Mouse (Mus musculus) neural tube, embryonic 14.5 days (tissue): Measurements from ENCODE around the gene Cuedc1. TPM values are rescaled to one million over a fixed set of nuclear protein-coding genes. Genes with fewer than 3 reads are reported as not detected.
"Not testable (repeated sequence)": the region's sequence is repeated elsewhere in the genome, so short reads cannot be mapped to it uniquely, and the experiment has no call there.

Experiments
- ATAC-seq: fragments of 200-750 bp; cut with Nextera tagmentation; 2 replicates; pipeline ENCODE4 v1.8.0; 2017; ENCODE audit warnings: low read depth, mild to moderate bottlenecking, moderate TSS enrichment, moderate library complexity
- H3K27ac ChIP-seq: fragments of 300-500 bp; sonication (generic); 2 replicates; pipeline ENCODE4 v1.5.1; 2014; ENCODE audit warnings: low read depth, mild to moderate bottlenecking, control low read depth, low read length, moderate library complexity, mixed read lengths
- H3K27me3 ChIP-seq: fragments of 300-500 bp; sonication (generic); 2 replicates; pipeline ENCODE4 v1.6.1; 2014; ENCODE audit warnings: low read length; ENCODE audit not compliant: control insufficient read depth, insufficient read depth
- H3K36me3 ChIP-seq: fragments of 300-500 bp; sonication (generic); 2 replicates; pipeline ENCODE4 v1.6.1; 2014; ENCODE audit warnings: low read length, mixed read lengths; ENCODE audit not compliant: control insufficient read depth, insufficient read depth
- H3K4me1 ChIP-seq: fragments of 300-500 bp; sonication (generic); 2 replicates; pipeline ENCODE4 v1.6.1; 2014; ENCODE audit warnings: low read length; ENCODE audit not compliant: control insufficient read depth, insufficient read depth
- H3K4me2 ChIP-seq: fragments of 300-500 bp; sonication (generic); 2 replicates; pipeline ENCODE4 v1.6.1; 2014; ENCODE audit warnings: mild to moderate bottlenecking, low read depth, low read length, control low read depth
- H3K4me3 ChIP-seq: fragments of 300-500 bp; sonication (generic); 2 replicates; pipeline ENCODE4 v1.5.1; 2014; ENCODE audit warnings: low read depth, low read length, control low read depth, mixed read lengths
- H3K9ac ChIP-seq: fragments of 300-500 bp; sonication (generic); replicated peaks from 2 replicates; pipeline ENCODE4 v1.6.1; 2014; ENCODE audit warnings: low read depth, mild to moderate bottlenecking, control low read depth, low read length, mixed read lengths
- H3K9me3 ChIP-seq: fragments of 300-500 bp; sonication (generic); 2 replicates; pipeline ENCODE4 v1.6.1; 2016; ENCODE audit warnings: low read length; ENCODE audit not compliant: control insufficient read depth
- WGBS: fragments of 180-500 bp; shearing (Covaris S2); extraction: QIAGEN DNeasy Blood & Tissue Kit; methylation state at CpG from one replicate; pipeline ENCODE4 v1.1.7; 2014; 5-methylcytosine and 5-hydroxymethylcytosine counted together
- polyA plus RNA-seq: library from polyadenylated mRNA; unstranded; fragments of >200 nt; fragmentation: Nextera tagmentation; extraction: Ambion mirVana; gene quantifications from 2 replicates; pipeline ENCODE4 v1.2.1, GENCODE M21; 2014

Cuedc1 gene
- polyA plus RNA-seq, 1 experiment from 2014 or later, result 38.3 TPM

DNA sequence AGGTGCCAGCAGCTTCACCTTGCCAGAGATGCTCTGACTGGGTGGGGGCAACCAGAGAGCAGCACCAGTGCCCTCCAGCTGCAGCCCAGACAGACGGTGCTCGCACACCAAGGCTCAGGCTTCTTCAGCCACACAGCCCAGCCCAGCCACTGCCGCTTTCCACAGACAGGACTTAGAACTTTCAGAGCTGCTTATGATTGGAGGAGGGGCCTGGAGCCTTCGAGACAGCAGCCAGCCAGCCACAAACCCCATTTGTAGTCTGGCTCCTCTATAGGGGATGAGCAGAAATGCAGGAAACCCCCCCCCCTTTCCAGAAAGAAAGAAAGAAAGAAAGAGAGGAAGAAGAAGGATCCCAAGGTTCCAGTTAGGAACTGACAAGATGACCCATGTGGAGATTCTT lies 94.7 kb downstream of the Cuedc1 start:
- no peaks in the 10 kb centered on the region for H3K36me3 ChIP-seq
- no peak overlapping the region for H3K4me2 ChIP-seq
- H3K9me3 ChIP-seq, result no peaks in the 10 kb centered on the region
- no peak overlapping the region for H3K9ac ChIP-seq
- H3K27ac ChIP-seq, result no peak overlapping the region
- peaks cover 3% of the 10 kb centered on the region for H3K4me1 ChIP-seq
- H3K27me3 ChIP-seq, result peaks cover 3% of the 10 kb centered on the region
- WGBS, result 16% methylated on average over 4 of the region's 4 CpGs
- H3K4me3 ChIP-seq, result no peak overlapping the region
- ATAC-seq, result no peak

DNA sequence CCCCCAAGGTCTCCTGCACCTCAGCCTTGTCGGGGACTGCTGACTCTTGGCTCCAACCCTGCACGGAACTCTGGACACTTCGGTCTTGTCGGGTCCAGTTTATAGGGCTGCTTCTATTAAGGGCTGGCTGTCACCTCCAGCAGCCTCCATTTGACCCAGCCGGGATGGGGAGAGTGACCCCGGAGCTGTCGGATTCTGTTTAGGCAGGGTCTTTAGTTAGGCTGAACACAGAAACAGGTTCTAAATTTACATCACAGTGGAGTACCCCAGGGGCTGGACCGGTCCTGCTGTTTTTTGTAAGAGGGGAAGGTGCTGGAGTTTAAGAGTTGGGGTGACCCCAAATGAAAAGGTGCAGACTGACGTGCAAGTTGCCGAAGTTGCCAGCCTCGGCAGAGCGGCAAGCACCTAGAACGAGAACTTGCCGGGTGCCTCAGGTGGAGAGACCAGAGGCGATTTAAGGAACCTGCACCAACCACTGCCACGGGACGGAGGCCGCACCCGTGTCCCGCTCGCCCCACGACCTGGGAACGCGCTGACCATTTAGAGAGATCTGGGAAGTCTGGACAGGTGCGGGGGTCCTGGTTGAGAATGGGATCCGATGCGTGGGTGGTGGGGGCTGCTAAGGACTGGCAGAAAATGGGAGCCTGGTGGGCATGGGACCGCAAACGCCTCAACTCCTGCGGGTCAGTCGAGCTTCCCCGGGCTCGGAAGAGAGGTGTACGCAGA lies 95.4 kb downstream of the Cuedc1 start:
- WGBS, result 8% methylated on average over 33 of the region's 34 CpGs
- H3K4me1 ChIP-seq, result no peaks in the 10 kb centered on the region
- no peak overlapping the region for H3K4me3 ChIP-seq
- no peak overlapping the region for H3K27ac ChIP-seq
- no peak overlapping the region for H3K9ac ChIP-seq
- no peak overlapping the region for H3K4me2 ChIP-seq
- ATAC-seq, result no peak
- H3K36me3 ChIP-seq, result no peaks in the 10 kb centered on the region
- peaks cover 3% of the 10 kb centered on the region for H3K27me3 ChIP-seq
- H3K9me3 ChIP-seq, result no peaks in the 10 kb centered on the region

DNA sequence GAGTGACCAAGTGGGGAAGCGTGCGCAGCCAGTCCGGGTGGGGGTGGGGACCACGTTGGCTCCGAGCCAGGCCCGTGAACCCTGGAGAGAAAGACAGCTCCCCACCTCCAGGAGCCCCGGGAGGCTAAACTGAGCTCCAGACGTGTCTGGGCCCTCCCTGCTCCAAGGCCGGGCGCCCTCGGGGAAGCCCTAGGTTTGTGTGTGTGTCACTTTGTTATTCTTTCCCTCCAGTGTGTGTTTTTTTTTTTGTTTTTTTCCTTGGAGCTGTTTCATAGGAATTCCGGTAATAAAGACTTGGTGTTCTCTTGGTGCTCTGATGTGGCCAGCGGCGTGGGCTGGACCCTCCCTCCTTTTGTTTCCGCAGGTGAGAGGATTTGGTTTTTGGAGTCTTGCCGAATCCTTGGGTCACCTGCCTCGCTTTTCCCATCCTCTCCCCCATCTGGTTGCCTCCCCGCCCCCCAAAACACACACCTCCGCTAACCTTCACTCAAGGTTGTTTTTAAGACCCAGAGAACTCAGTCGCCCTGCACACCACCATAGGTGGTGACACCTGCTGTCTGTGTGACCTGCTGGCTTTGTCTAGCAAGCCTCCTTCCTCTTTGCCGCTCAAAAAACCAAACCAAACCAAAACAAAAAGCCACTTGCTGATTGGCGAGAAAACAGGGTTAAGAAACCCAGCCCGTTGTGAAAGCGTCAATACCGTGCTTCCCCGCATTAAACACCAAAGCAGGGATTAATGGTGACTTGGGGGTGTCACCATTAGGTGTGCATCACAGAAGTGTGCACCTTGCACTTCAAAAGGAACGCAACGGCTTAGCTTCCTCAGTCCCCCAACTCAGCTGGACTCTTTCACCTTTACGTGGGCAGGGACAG lies 96.2 kb downstream of the Cuedc1 start:
- H3K27me3 ChIP-seq, result peaks cover 3% of the 10 kb centered on the region
- H3K36me3 ChIP-seq, result no peaks in the 10 kb centered on the region
- no peak overlapping the region for H3K4me2 ChIP-seq
- ATAC-seq, result no peak
- H3K9ac ChIP-seq, result no peak overlapping the region
- H3K27ac ChIP-seq, result no peak overlapping the region
- no peak overlapping the region for H3K4me3 ChIP-seq
- no peaks in the 10 kb centered on the region for H3K9me3 ChIP-seq
- no peaks in the 10 kb centered on the region for H3K4me1 ChIP-seq
- 22% methylated on average over 25 of the region's 29 CpGs for WGBS

DNA sequence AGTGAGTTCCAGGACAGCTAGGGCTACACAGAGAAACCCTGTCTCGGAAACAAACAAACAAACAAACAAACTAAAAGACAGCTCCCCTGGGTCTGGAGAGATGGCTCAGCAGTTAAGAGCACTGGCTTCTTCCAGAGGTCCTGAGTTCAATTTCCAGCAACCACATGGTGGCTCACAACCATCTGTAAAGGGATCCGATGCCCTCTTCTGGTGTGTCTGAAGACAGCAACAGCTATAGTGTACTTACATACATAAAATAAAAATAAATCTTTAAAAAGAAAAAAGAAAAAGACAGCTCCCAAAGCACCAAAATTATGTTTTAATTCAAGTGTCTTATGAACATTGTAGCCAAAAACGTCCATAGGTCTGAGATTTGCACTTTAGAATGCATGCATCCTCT lies 97.8 kb downstream of the Cuedc1 start:
- not testable (repeated sequence) for ATAC-seq, H3K27me3 ChIP-seq
- WGBS, result 86% methylated on average over 3 of the region's 3 CpGs

GRCm38 (mm10) chr11:88197153-88197576 lies 99.3 kb downstream of the Cuedc1 start:
- Histone ChIP-seq H3K4me3 (no peak overlapping the region), H3K36me3 (no peaks in the 10 kb centered on the region), H3K27me3 (peaks cover 3% of the 10 kb centered on the region), H3K4me1 (no peaks in the 10 kb centered on the region), H3K9me3 (no peaks in the 10 kb centered on the region), H3K27ac (no peak overlapping the region), H3K9ac (no peak overlapping the region), H3K4me2 (no peak overlapping the region)
- ATAC-seq, result no peak
- WGBS, result 9% methylated on average over 2 of the region's 2 CpGs

More for the DNA sequence above, 97.8 kb downstream of the Cuedc1 start:
- H3K4me1 ChIP-seq, H3K36me3 ChIP-seq, H3K4me2 ChIP-seq, H3K4me3 ChIP-seq, H3K9ac ChIP-seq, H3K9me3 ChIP-seq, H3K27ac ChIP-seq: not testable (repeated sequence)

GRCm38 (mm10) chr11:88198223-88198622 lies 100.4 kb downstream of the Cuedc1 start:
- Histone ChIP-seq H3K9ac (no peak overlapping the region), H3K4me2 (no peak overlapping the region), H3K27ac (no peak overlapping the region), H3K36me3 (no peaks in the 10 kb centered on the region), H3K9me3 (no peaks in the 10 kb centered on the region), H3K4me3 (no peak overlapping the region), H3K4me1 (no peaks in the 10 kb centered on the region; the same call in 1 of the 2 replicates), H3K27me3 (no peaks in the 10 kb centered on the region)
- 29% methylated on average over 4 of the region's 4 CpGs for WGBS
- ATAC-seq, result no peak

DNA sequence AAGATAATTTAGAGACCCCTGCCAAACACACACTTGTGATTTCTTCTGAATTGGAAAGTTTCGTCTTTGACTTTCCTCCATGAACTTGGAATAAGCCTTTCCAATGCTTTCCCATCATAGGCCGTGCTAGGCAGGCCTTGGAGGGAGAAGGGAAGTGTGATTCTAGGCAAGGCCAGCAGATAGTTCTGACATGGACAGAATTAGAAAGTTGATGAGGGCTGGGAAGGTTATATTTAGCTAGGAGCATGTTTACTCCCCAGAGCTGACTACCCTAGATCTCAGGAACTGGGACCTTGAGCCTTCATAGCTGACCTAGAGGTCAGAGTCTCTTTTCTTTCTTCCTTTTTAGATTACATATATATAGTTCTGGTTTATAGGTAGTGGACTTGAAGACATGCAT lies 103.3 kb downstream of the Cuedc1 start:
- 79% methylated on average over 2 of the region's 2 CpGs for WGBS
- H3K9ac ChIP-seq, result no peak overlapping the region
- no peak overlapping the region for H3K4me3 ChIP-seq
- no peak overlapping the region for H3K27ac ChIP-seq
- no peaks in the 10 kb centered on the region for H3K27me3 ChIP-seq
- H3K9me3 ChIP-seq, result no peaks in the 10 kb centered on the region
- no peak for ATAC-seq
- H3K4me1 ChIP-seq, result peaks cover 7% of the 10 kb centered on the region
- no peaks in the 10 kb centered on the region for H3K36me3 ChIP-seq
- H3K4me2 ChIP-seq, result no peak overlapping the region

DNA sequence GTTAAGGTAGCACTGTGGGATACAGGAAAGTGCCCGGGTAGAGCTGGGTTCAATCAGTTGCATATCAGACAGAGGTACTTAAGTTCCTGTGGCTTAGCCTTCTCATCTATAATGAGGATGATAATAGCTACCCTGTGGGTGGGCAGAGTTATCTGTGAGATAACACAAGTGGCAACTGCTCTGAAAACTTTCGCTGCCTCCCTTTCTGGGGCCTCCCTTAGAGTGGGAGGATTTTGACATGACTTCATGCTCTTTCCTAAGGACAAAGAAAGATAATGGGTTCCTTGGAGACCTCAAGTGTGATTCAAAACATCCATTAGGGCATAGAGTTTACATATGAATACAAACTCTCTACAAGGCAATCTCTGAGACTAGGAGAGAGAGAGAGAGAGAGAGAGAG lies 104.2 kb downstream of the Cuedc1 start:
- Histone ChIP-seq H3K4me3 (no peak overlapping the region), H3K36me3 (no peaks in the 10 kb centered on the region), H3K4me1 (peaks cover 7% of the 10 kb centered on the region), H3K27me3 (no peaks in the 10 kb centered on the region), H3K9me3 (no peaks in the 10 kb centered on the region), H3K4me2 (no peak overlapping the region), H3K9ac (no peak overlapping the region), H3K27ac (no peak overlapping the region)
- 5% methylated on average over 2 of the region's 2 CpGs for WGBS
- ATAC-seq, result no peak
